Mouse (Mus musculus): ENCODE data around the gene OR5BS1P.

DNA sequence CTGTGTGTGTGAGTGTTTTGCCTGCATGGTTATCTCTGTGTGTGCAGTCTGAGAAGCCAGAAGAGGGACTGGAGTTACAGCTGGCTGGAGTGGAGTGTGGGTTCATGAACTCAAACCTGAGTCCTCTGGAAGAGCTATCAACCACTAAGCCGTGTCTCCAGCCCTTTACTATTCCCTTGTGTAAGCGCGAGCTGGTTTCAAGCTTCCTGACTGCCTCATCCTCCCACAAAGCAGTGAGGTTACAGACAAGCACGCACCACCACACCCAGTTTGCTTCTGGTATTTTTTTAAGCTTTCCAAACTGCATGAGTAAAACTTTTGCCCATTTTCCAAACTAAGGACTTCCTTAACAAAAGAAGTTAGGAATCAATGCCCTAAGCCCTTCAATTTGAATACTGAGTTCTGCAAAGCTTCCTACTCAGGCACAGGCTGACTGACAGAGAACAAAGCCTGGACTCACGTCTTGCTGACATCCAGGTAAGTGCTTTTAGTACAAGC, 58.4 kb downstream of the OR5BS1P start:
- no peak for TF ChIP-seq POLR2A (IDR thresholded peaks at IDR 0.05; ENCODE audit: extremely low read depth, insufficient read depth, low read length)
- no peak for TF ChIP-seq CTCF (IDR thresholded peaks at IDR 0.05; ENCODE audit: extremely low read depth, insufficient read depth, low read length)

Data from cortical plate, adult 2 months (tissue).